Mouse (Mus musculus) forebrain, embryonic 11.5 days (tissue): ENCODE data around the gene Cd151. TPM values are rescaled to one million over a fixed set of nuclear protein-coding genes. Genes with fewer than 3 reads are reported as not detected.

Experiments
- ATAC-seq: fragments of 200-750 bp; cut with Nextera tagmentation; replicated peaks from 2 replicates; pipeline ENCODE4 v1.8.0; 2017; ENCODE audit warnings: moderate TSS enrichment; ENCODE audit not compliant: low FRiP score
- DNase-seq: peaks from one replicate; pipeline ENCODE4 v3.0.0-alpha.2; 2017; ENCODE audit warnings: low spot score
- H3K27ac ChIP-seq: fragments of 300-500 bp; sonication (generic); 2 replicates; pipeline ENCODE4 v1.5.1; 2014; ENCODE audit warnings: low read depth, low read length
- H3K27me3 ChIP-seq: fragments of 300-500 bp; sonication (generic); 2 replicates; pipeline ENCODE4 v1.6.1; 2014; ENCODE audit warnings: mild to moderate bottlenecking, low read length, mixed read lengths; ENCODE audit not compliant: control insufficient read depth, insufficient read depth
- H3K36me3 ChIP-seq: fragments of 300-500 bp; sonication (generic); 2 replicates; pipeline ENCODE4 v1.6.1; 2014; ENCODE audit warnings: mild to moderate bottlenecking, low read length, moderate library complexity, mixed read lengths; ENCODE audit not compliant: control insufficient read depth, insufficient read depth
- H3K4me1 ChIP-seq: fragments of 300-500 bp; sonication (generic); replicated peaks from 2 replicates; pipeline ENCODE4 v1.6.1; 2014; ENCODE audit warnings: low read length, mixed read lengths; ENCODE audit not compliant: control insufficient read depth, insufficient read depth
- H3K4me2 ChIP-seq: fragments of 300-500 bp; sonication (generic); 2 replicates; pipeline ENCODE4 v1.6.1; 2014; ENCODE audit warnings: low read depth, mild to moderate bottlenecking, low read length, moderate library complexity, mixed read lengths; ENCODE audit not compliant: severe bottlenecking
- H3K4me3 ChIP-seq: fragments of 300-500 bp; sonication (generic); 2 replicates; pipeline ENCODE4 v1.5.1; 2014; ENCODE audit warnings: low read depth, low read length
- H3K9ac ChIP-seq: fragments of 300-500 bp; sonication (generic); 2 replicates; pipeline ENCODE4 v1.6.1; 2014; ENCODE audit warnings: low read length
- H3K9me3 ChIP-seq: fragments of 300-500 bp; sonication (generic); 2 replicates; pipeline ENCODE4 v1.6.1; 2016; ENCODE audit warnings: low read length, mixed read lengths; ENCODE audit not compliant: control insufficient read depth
- WGBS: fragments of 180-500 bp; shearing (Covaris S2); extraction: QIAGEN DNeasy Blood & Tissue Kit; methylation state at CpG from one replicate; pipeline ENCODE4 v1.1.7; 2014; 5-methylcytosine and 5-hydroxymethylcytosine counted together
- polyA plus RNA-seq: library from polyadenylated mRNA; unstranded; fragments of >200 nt; fragmentation: Nextera tagmentation; extraction: Ambion mirVana; gene quantifications from 2 replicates; pipeline ENCODE4 v1.2.1, GENCODE M21; 2014

The Cd151 gene
- polyA plus RNA-seq, 1 experiment from 2014 or later: 40.3 TPM

DNA sequence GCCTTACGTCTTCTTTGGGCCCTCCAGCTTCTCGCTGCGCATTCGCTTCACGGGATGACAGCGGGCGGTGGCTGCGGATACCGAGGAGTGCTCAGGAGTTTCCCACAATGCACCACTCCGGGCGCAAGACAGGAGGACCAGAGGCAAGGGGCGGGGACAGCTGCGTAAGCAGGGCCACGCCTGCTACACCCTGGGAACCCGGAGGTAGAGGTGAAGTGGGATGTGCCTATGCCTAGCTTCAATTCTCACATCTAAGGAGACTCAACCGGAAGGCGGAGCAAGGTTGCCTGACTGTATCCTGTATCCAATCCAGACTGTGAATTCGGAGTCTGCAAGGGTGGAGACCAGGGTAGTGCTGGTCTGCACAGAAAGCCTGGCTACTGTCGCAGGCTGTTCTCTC lies 37.9 kb upstream of the Cd151 start, which contains the start of gene Cend1:
TSS of gene Cend1 (minus strand) at position 182 of the 400 bp plus-strand sequence.
- Histone ChIP-seq H3K4me1 (peaks cover 5% of the 10 kb centered on the region; the same call in 1 of the 2 replicates), H3K9ac (peak within 1 kb of the TSS; percentile 57), H3K4me2 (peak within 1 kb of the TSS; percentile 64), H3K27ac (no peak within 1 kb of the TSS), H3K27me3 (no peaks in the 10 kb centered on the region), H3K4me3 (peak within 1 kb of the TSS; percentile 36), H3K9me3 (no peaks in the 10 kb centered on the region), H3K36me3 (peaks cover 3% of the 10 kb centered on the region; the same call in 1 of the 2 replicates)
- DNase-seq: peak; percentile 86
- peak; percentile 86 for ATAC-seq
- 3% methylated on average over 19 of the region's 19 CpGs for WGBS

DNA sequence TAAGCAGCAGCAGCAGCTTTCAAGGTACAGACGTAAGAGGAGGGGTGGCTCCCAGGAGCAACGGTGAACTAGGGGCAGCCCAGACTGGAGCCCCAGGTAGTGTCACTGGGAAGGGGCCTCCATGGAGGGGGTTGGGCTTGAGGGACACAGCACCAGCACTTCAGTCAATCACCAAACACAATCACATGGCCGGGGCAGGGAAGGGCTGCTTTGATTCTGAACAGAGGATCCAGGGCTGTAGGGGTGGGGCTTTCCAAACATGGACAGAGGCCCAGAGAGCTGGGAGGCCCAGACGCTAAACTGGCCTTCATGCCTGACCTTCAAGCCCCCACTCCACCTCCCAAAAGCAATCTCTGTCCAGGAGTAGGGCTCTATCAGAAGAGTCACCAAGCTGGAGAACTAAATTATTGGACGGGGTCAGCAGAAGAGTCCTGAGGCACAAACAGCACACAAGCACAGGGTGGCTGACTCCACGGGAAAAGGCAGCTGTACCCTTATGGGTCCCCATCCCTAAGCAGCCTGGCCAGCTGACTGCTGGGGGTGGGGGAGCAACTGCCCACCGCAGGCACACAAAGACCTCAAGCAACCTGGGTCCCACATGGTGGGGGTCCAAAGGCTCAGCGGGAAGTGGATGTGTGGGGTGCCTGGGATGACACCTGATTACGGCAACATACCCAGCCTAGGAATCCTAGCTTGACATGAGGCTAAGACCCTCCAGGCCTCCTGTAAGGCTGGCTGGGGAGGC lies 37.2 kb upstream of the Cd151 start:
- ATAC-seq (no peak), DNase-seq (no peak)
- WGBS: 71% methylated on average over 9 of the region's 9 CpGs
- Histone ChIP-seq H3K36me3 (peaks cover 3% of the 10 kb centered on the region; the same call in 1 of the 2 replicates), H3K27me3 (no peaks in the 10 kb centered on the region), H3K4me3 (peak overlapping the region; percentile 36; the same call in 1 of the 2 replicates), H3K4me2 (peak overlapping the region; percentile 64; the same call in 1 of the 2 replicates), H3K4me1 (peaks cover 12% of the 10 kb centered on the region), H3K9me3 (no peaks in the 10 kb centered on the region), H3K9ac (peak overlapping the region; percentile 57; the same call in 1 of the 2 replicates), H3K27ac (no peak overlapping the region)

DNA sequence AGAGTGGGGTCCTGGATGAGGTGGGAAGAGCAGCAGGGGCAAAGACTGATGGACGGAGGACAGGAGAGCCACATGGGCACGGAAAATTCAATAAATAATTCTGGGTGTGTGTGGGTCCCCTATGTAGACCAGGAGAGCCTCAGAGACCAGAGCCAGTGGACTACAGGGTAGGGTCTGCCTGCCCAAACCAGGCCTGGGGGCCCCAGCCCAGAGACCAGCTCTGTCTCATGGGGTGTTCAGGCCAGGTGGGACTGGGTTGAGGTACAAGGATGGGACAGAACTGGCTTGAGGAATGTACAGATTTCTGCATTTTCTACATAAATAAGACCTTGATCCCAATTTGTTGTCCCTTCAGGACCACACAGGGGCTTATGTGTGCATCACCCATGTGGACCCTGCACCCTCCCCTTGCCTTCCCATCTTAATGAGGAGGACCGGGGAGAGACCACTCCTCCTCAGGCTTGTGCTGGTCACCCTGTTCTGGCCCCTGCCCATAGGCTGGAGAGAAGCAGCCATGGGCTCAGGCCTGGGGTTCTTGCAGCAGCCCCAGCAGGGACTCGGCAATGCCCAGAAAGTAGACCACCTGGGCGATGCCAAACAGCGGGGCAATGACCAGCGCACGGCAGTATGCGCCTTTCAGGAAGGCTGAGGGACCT lies 36.5 kb upstream of the Cd151 start:
- peaks cover 17% of the 10 kb centered on the region for H3K4me1 ChIP-seq
- ATAC-seq (no peak), DNase-seq (peak; percentile 49)
- H3K36me3 ChIP-seq: peaks cover 3% of the 10 kb centered on the region; the same call in 1 of the 2 replicates
- H3K27me3 ChIP-seq: no peaks in the 10 kb centered on the region
- H3K9me3 ChIP-seq: no peaks in the 10 kb centered on the region
- no peak overlapping the region for H3K9ac ChIP-seq
- H3K27ac ChIP-seq: no peak overlapping the region
- no peak overlapping the region for H3K4me2 ChIP-seq
- WGBS: 94% methylated on average over 9 of the region's 9 CpGs
- H3K4me3 ChIP-seq: no peak overlapping the region

DNA sequence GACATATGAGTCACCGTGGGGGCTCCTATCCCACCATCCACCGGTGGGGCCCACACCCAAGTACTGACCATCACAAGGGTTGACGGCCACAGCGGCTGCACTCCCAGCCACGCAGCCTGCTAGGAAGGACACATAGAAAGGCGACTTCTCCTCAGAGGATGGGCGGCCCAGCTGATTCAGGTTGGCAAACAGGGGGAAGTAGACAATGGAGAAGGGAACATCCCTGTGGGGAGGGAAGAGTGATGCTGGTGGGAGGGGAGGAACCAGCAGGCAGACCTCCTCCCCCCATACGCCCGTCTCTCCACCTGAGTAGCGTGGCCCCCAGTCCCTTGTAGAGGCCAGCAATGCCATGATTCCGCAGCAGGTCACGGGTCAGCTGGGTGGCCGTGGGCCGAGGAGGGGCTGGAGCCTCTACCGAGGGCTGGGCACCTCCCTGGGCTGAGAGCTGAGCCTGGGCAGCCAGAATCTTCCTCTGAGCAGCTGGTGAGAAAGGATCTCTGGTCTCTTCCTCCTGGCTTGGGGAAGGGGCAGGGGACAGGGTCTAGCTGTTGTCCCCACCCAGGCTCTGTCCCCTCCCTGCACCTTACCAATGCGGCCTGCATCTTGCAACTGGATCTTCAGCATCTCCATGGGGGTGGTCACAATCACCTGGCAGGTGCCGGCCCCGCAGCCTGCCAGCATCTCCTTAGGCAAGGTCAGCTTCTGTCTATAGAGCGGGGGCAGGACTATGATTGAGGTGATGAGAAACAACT lies 35.6 kb upstream of the Cd151 start:
- H3K9me3 ChIP-seq: no peaks in the 10 kb centered on the region
- no peak for DNase-seq
- H3K36me3 ChIP-seq: peaks cover 3% of the 10 kb centered on the region; the same call in 1 of the 2 replicates
- H3K4me2 ChIP-seq: no peak overlapping the region
- WGBS: 91% methylated on average over 19 of the region's 19 CpGs
- no peak overlapping the region for H3K9ac ChIP-seq
- no peak overlapping the region for H3K4me3 ChIP-seq
- no peak for ATAC-seq
- H3K27ac ChIP-seq: no peak overlapping the region
- H3K27me3 ChIP-seq: no peaks in the 10 kb centered on the region
- H3K4me1 ChIP-seq: peaks cover 19% of the 10 kb centered on the region

DNA sequence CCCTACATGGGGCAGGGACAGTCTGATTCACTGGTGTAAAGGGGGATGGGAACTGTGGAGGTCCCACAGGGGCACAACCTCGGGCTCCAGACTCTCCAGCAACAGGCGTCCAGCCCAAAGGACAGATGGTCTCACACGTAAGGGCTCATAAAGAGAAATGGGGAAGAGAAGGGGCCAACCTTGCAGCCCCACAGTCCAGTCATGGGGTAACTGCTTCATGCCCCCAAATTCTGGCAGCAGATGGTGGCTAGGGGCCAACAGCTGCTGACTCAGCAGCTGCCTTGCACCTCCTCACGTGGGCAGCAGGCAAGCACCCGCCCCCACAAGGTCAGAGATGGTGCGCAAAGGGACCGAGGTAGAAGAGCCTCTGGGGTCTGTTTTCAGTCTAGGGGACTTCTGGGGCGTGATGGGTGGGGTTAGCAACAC lies 35.0 kb upstream of the Cd151 start:
- ATAC-seq (no peak), DNase-seq (no peak)
- Histone ChIP-seq H3K9me3 (no peaks in the 10 kb centered on the region), H3K4me1 (peaks cover 24% of the 10 kb centered on the region), H3K4me3 (no peak overlapping the region), H3K4me2 (no peak overlapping the region), H3K9ac (no peak overlapping the region), H3K27me3 (no peaks in the 10 kb centered on the region), H3K27ac (no peak overlapping the region), H3K36me3 (peaks cover 3% of the 10 kb centered on the region; the same call in 1 of the 2 replicates)
- 90% methylated on average over 8 of the region's 8 CpGs for WGBS

DNA sequence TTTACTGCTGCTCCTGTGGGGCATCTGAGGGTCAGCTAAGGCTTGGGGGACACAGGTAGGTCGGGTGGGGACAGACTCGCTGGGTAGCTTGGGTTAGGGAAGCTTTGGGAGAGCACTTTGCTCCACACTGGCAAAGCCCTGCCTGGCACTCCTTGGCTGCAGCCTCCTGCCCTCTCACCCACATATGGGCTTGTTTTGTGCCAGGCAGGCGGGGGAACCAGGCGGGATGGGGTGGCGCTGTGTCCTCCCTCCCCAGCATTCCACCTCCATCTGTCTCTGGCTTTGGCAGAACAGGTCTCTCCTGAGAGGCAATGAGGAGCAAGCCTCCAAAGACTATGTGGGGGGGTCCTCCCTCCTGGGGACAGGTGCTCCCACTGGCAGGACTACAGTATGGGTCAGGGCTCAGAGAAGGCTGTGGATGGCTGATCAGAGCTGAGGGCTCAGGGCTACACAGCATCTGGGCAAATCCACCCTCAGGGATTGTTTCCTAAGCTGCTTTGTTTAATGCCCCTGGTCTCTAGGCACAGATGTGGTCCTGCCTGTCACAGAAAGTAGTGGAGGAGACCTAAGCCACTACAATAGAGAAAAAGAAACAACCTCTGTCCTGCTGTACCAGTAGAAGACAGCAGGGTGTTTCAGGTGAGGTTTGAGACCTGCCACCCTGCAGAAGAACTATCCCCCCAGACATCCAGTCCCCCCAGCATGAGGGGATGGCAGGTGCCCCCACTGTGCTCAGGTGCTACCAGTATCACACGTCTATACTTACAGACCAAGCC lies 34.3 kb upstream of the Cd151 start:
- H3K36me3 ChIP-seq: peaks cover 3% of the 10 kb centered on the region; the same call in 1 of the 2 replicates
- H3K27ac ChIP-seq: no peak overlapping the region
- H3K4me1 ChIP-seq: peaks cover 26% of the 10 kb centered on the region
- no peak for DNase-seq
- H3K9me3 ChIP-seq: no peaks in the 10 kb centered on the region
- no peak for ATAC-seq
- WGBS: 94% methylated on average over 6 of the region's 6 CpGs
- no peak overlapping the region; the same call in 1 of the 2 replicates for H3K9ac ChIP-seq
- no peaks in the 10 kb centered on the region for H3K27me3 ChIP-seq
- H3K4me3 ChIP-seq: no peak overlapping the region
- H3K4me2 ChIP-seq: no peak overlapping the region

DNA sequence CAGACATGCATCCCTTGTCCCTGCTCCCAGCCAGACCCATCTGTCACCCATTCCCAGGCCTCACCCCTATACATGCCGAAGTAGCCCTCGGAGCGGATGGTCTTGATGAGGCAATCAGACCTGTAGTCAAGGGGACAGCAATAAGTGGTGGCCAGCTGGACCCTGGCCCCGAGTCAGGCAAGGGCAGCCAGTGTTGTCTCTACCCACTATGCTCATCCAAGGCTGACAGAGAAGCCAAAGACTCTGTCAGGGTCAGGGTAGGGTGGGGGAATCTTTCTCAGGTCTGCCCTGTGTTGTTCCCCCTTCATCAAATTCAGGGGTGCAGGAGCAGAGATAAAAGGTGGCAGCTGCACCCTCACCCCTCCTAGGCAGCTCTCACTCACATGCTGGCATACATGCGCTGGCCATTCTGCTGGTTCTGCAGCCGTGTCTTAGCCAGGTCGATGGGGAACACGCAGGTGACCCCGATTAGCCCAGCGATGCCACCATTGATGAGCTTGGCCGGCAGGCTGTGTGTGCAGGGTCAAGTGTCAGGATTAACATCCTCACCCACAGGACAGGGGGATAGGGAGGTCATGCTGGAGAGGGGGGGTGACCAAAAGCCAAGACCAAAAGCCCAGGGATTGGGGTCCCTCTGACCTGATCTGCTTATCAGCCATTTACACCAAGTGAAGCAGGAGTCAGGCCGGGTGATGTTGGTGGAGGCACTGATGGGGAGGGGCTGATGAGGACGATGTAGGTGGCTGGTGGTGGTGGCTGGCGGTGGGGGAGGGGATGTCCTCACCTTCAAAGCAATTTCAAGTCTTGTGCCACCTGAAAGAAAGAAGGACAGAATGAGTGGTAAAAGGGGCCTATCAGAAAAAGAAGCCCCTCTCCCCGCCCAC lies 33.4 kb upstream of the Cd151 start:
- 0 out of 2 replicates have a peak overlapping the region, but pooled peaks have one; percentile 64 for H3K27ac ChIP-seq
- H3K4me2 ChIP-seq: peak overlapping the region; percentile 74
- no peaks in the 10 kb centered on the region for H3K27me3 ChIP-seq
- no peaks in the 10 kb centered on the region for H3K9me3 ChIP-seq
- peaks cover 5% of the 10 kb centered on the region; the same call in 1 of the 2 replicates for H3K36me3 ChIP-seq
- DNase-seq: no peak
- H3K9ac ChIP-seq: peak overlapping the region; percentile 65
- H3K4me1 ChIP-seq: peaks cover 25% of the 10 kb centered on the region
- WGBS: 75% methylated on average over 15 of the region's 15 CpGs
- no peak for ATAC-seq
- peak overlapping the region; percentile 43 for H3K4me3 ChIP-seq
